ENCODE assay signal across 8 mouse cellular contexts in genomic region chr9:21962416-21963059, GRCm38 (mm10). TPM values are rescaled to one million over a fixed set of nuclear protein-coding genes. Genes with fewer than 3 reads are reported as not detected.
DNase-seq lines count a peak whose midpoint lies in the region; ATAC-seq and TF ChIP-seq lines count a peak whose summit lies in the region.

No protein-coding gene starts in this region.

- peak; percentile 73 for DNase-seq in layer of hippocampus, adult 11-12 months (ENCODE audit: low spot score)
- DNase-seq in layer of hippocampus, adult 9-10 months (ENCODE audit: low spot score): no peak
- peak; percentile 87 for DNase-seq in embryo, embryonic 11 days
- DNase-seq in heart, adult 18-20 months: peak; percentile 68 to 75
- peak; percentile 49 for DNase-seq in kidney, adult 11 months
- peak in 1 of 2 experiments; percentile 34 for DNase-seq in spleen, adult 2 months (ENCODE audit: low read depth in 1 of 2, low spot score in 2 of 2)

- TF ChIP-seq POLR2A in spleen, adult 2 months (IDR thresholded peaks at IDR 0.05; ENCODE audit: low read depth, low read length): no peak

- peak overlapping the region; percentile 62 for H3K9ac ChIP-seq in limb, embryonic 13.5 days
- peak overlapping the region; percentile 33; the same call in 1 of the 2 replicates for H3K9ac ChIP-seq in midbrain, embryonic 13.5 days (replicated peaks)

- H3K27ac ChIP-seq in limb, embryonic 13.5 days: no peak overlapping the region
- H3K27ac ChIP-seq in midbrain, embryonic 13.5 days: no peak overlapping the region
- H3K27ac ChIP-seq in spleen, adult 2 months (ENCODE audit: insufficient read depth, low read length): peak overlapping the region; percentile 33; the same call in 1 of the 2 replicates

- H3K27me3 ChIP-seq in limb, embryonic 13.5 days: peaks cover 61% of the 10 kb centered on the region
- H3K27me3 ChIP-seq in midbrain, embryonic 13.5 days: peaks cover 55% of the 10 kb centered on the region
- H3K27me3 ChIP-seq in spleen, adult 2 months (ENCODE audit: control insufficient read depth, insufficient read depth, low read length): peaks cover 14% of the 10 kb centered on the region

- H3K4me2 ChIP-seq in limb, embryonic 13.5 days (replicated peaks): peak overlapping the region; percentile 91
- H3K4me2 ChIP-seq in midbrain, embryonic 13.5 days (replicated peaks): peak overlapping the region; percentile 60

- peaks cover 34% of the 10 kb centered on the region for H3K4me1 ChIP-seq in limb, embryonic 13.5 days
- H3K4me1 ChIP-seq in midbrain, embryonic 13.5 days (replicated peaks): peaks cover 24% of the 10 kb centered on the region
- peaks cover 12% of the 10 kb centered on the region for H3K4me1 ChIP-seq in spleen, adult 2 months (ENCODE audit: control insufficient read depth, insufficient read depth, insufficient read length)

- peak overlapping the region; percentile 45 for H3K4me3 ChIP-seq in limb, embryonic 13.5 days
- H3K4me3 ChIP-seq in midbrain, embryonic 13.5 days (replicated peaks): peak overlapping the region; percentile 39
- H3K4me3 ChIP-seq in spleen, adult 2 months (ENCODE audit: extremely low read depth, insufficient read depth, insufficient read length): peak overlapping the region; percentile 50

- ATAC-seq in limb, embryonic 13.5 days (ENCODE audit: low FRiP score, low read depth): peak; percentile 33; the same call in 1 of the 2 replicates
- peak; percentile 76 for ATAC-seq in midbrain, embryonic 13.5 days

- H3K9me3 ChIP-seq in limb, embryonic 13.5 days: no peaks in the 10 kb centered on the region
- H3K9me3 ChIP-seq in midbrain, embryonic 13.5 days: no peaks in the 10 kb centered on the region

- no peak for TF ChIP-seq CTCF in spleen, adult 2 months (IDR thresholded peaks at IDR 0.05; ENCODE audit: extremely low read depth, insufficient read depth, insufficient read length, insufficient replicate concordance)

- H3K36me3 ChIP-seq in limb, embryonic 13.5 days: peaks cover 5% of the 10 kb centered on the region; the same call in 1 of the 2 replicates
- 0 out of 2 replicates have a peak, but pooled peaks cover 4% of the 10 kb centered on the region for H3K36me3 ChIP-seq in midbrain, embryonic 13.5 days
- peaks cover 2% of the 10 kb centered on the region; the same call in 1 of the 2 replicates for H3K36me3 ChIP-seq in spleen, adult 2 months (ENCODE audit: control insufficient read depth, insufficient read depth, low read length)

- 3% methylated on average over 34 of the region's 34 CpGs for WGBS in limb, embryonic 13.5 days
- WGBS in midbrain, embryonic 13.5 days: 4% methylated on average over 34 of the region's 34 CpGs
- WGBS in spleen, adult 2 months: 7% methylated on average over 34 of the region's 34 CpGs

RNA-seq across cellular contexts. Expression of gene Epor, which starts 0.8 kb away (rescaled TPM):
- 1 to 10 TPM in 1 of 2 experiments, under 1 TPM in 1; 0.84 to 2.1 TPM for total RNA-seq in heart, adult 18-20 months (2021)
- 6.2 and 6.3 TPM in 2 replicates for polyA plus RNA-seq in limb, embryonic 13.5 days (2015; fragmentation: Nextera tagmentation; extraction: Ambion mirVana)
- polyA plus RNA-seq in midbrain, embryonic 13.5 days (2015; fragmentation: Nextera tagmentation; extraction: Ambion mirVana): 1.4 and 2.5 TPM in 2 replicates
- polyA plus RNA-seq in spleen, adult 2 months (2012; rRNA removed): 49.5 and 59.5 TPM in 2 replicates

RNA-seq across cellular contexts. Expression of gene Swsap1, which starts 7.0 kb away (rescaled TPM):
- total RNA-seq in heart, adult 18-20 months (2021): 1 to 10 TPM; 7.6 to 7.8 TPM
- 4.9 and 6.2 TPM in 2 replicates for polyA plus RNA-seq in limb, embryonic 13.5 days (2015; fragmentation: Nextera tagmentation; extraction: Ambion mirVana)
- polyA plus RNA-seq in midbrain, embryonic 13.5 days (2015; fragmentation: Nextera tagmentation; extraction: Ambion mirVana): 9.8 and 12.6 TPM in 2 replicates
- polyA plus RNA-seq in spleen, adult 2 months (2012; rRNA removed): 6.5 and 7.4 TPM in 2 replicates

RNA-seq across cellular contexts. Expression of gene Plppr2, which starts 25.7 kb away (rescaled TPM):
- total RNA-seq in heart, adult 18-20 months (2021): 1 to 10 TPM; 2.4 to 3.0 TPM
- polyA plus RNA-seq in limb, embryonic 13.5 days (2015; fragmentation: Nextera tagmentation; extraction: Ambion mirVana): 8.5 and 9.1 TPM in 2 replicates
- polyA plus RNA-seq in midbrain, embryonic 13.5 days (2015; fragmentation: Nextera tagmentation; extraction: Ambion mirVana): 65.8 and 72.0 TPM in 2 replicates
- polyA plus RNA-seq in spleen, adult 2 months (2012; rRNA removed): 2.6 and 3.9 TPM in 2 replicates

RNA-seq across cellular contexts. Expression of gene Rgl3, which starts 26.7 kb away (rescaled TPM):
- 1 to 10 TPM; 4.8 to 7.1 TPM for total RNA-seq in heart, adult 18-20 months (2021)
- 1.6 TPM in 2 replicates for polyA plus RNA-seq in limb, embryonic 13.5 days (2015; fragmentation: Nextera tagmentation; extraction: Ambion mirVana)
- 1.0 and 1.4 TPM in 2 replicates for polyA plus RNA-seq in midbrain, embryonic 13.5 days (2015; fragmentation: Nextera tagmentation; extraction: Ambion mirVana)
- polyA plus RNA-seq in spleen, adult 2 months (2012; rRNA removed): 7.4 and 8.0 TPM in 2 replicates

RNA-seq across cellular contexts. Expression of gene Tmem205, which starts 35.2 kb away (rescaled TPM):
- total RNA-seq in heart, adult 18-20 months (2021): 10 to 100 TPM; 72.7 to 81.2 TPM
- polyA plus RNA-seq in limb, embryonic 13.5 days (2015; fragmentation: Nextera tagmentation; extraction: Ambion mirVana): 41.3 and 46.5 TPM in 2 replicates
- 41.1 and 42.0 TPM in 2 replicates for polyA plus RNA-seq in midbrain, embryonic 13.5 days (2015; fragmentation: Nextera tagmentation; extraction: Ambion mirVana)
- 19.4 and 24.1 TPM in 2 replicates for polyA plus RNA-seq in spleen, adult 2 months (2012; rRNA removed)
